Mouse (Mus musculus) heart, adult 2 months (tissue): ENCODE measurements at regions not wholly inside any gene's neighbourhood (a gene's known extent, or its start where the extent isn't known, plus 50 kb on each side); places are given as distances from the start of the nearest gene placed in this dataset.

ENCODE experiments used
- DNase-seq, 2 experiments: peaks; one replicate each; pipeline ENCODE4 v3.0.0; 2021
- H3K27ac ChIP-seq: fragments of 200-600 bp; 2 replicates; pipeline ENCODE4 v1.8.1; 2022
- H3K27me3 ChIP-seq: fragments of 200-500 bp; 2 replicates; pipeline ENCODE4 v1.6.1; 2012; ENCODE audit warnings: mild to moderate bottlenecking, low read length, inconsistent platforms, mixed read lengths; ENCODE audit not compliant: control insufficient read depth, insufficient read depth
- H3K36me3 ChIP-seq: fragments of 200-500 bp; 2 replicates; pipeline ENCODE4 v1.6.1; 2012; ENCODE audit warnings: low read length, inconsistent platforms; ENCODE audit not compliant: control insufficient read depth, insufficient read depth
- H3K4me1 ChIP-seq: fragments of 200-500 bp; 2 replicates; pipeline ENCODE4 v1.6.1; 2011; ENCODE audit warnings: low read length; ENCODE audit not compliant: control insufficient read depth, insufficient read depth
- H3K4me3 ChIP-seq: fragments of 200-600 bp; 2 replicates; pipeline ENCODE4 v1.8.1; 2022
- H3K79me2 ChIP-seq: fragments of 200-500 bp; replicated peaks from 2 replicates; pipeline ENCODE4 v1.6.1; 2012; ENCODE audit warnings: mild to moderate bottlenecking, inconsistent platforms, low read length, moderate library complexity, mixed read lengths; ENCODE audit not compliant: control insufficient read depth, insufficient read depth
- H3K9ac ChIP-seq: fragments of 200-500 bp; 2 replicates; pipeline ENCODE4 v1.6.1; 2012; ENCODE audit warnings: low read depth, mild to moderate bottlenecking, control low read depth, inconsistent platforms, low read length, mixed read lengths
- CTCF ChIP-seq: fragments of 200-600 bp; IDR thresholded peaks from 2 replicates; pipeline ENCODE4 v1.8.1; 2022; ENCODE audit warnings: antibody characterized with exemption, mild to moderate bottlenecking, moderate library complexity
- EP300 ChIP-seq: fragments of 200-500 bp; IDR thresholded peaks from 2 replicates; pipeline ENCODE4 v1.6.1; 2011; ENCODE audit warnings: low read depth, low read length, control low read depth; ENCODE audit not compliant: insufficient read depth
- POLR2A ChIP-seq: fragments of 200-500 bp; IDR thresholded peaks from 2 replicates; pipeline ENCODE4 v1.6.1; 2011; ENCODE audit warnings: mild to moderate bottlenecking, low read depth, low read length, control low read depth; ENCODE audit not compliant: insufficient read depth
- WGBS: fragments of 180-500 bp; shearing (Covaris S2); methylation state at CpG from one replicate; pipeline ENCODE4 v1.1.7; 2018; 5-methylcytosine and 5-hydroxymethylcytosine counted together
- intact Hi-C: fragments of 180-260 bp; cut with DNase I; formaldehyde crosslinking; loops from one replicate; pipeline ENCODE4 v1.15.1; 2025

DNA sequence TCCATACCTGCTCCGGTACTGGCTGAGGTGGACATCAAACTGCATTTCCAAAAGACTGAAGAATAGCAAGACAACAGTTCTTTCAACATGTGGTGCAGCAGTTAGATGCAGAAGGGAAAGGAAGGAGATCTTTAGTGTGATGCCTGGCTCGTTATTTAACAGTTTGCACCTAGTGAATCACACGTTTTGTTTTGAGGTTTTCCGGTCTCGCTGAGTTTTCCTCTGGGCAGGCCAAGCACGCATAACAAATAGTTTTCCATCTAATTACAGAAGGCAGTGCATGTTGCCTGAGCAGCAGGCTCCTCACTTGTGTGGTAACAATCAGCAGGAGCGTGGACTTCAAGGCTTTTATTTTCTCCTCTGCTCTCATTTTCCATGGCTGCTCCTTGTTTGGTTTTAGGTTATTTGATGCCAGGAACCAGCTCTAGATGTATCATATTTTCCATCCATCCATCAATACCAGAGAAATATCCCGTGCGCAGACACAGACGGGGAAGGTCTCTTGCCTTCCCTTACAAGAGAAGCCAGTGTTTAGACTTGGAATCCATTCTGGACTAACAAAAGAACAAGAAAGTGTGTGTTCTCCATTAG lies 199.6 kb upstream of the Ccdc122 start:
- Histone ChIP-seq H3K27ac (no peak overlapping the region), H3K9ac (no peak overlapping the region), H3K79me2 (no peaks in the 10 kb centered on the region), H3K36me3 (no peaks in the 10 kb centered on the region), H3K27me3 (no peaks in the 10 kb centered on the region), H3K4me3 (no peak overlapping the region), H3K4me1 (no peaks in the 10 kb centered on the region)
- DNase-seq, result no peak
- 76% methylated on average over 10 of the region's 10 CpGs for WGBS
- intact Hi-C loops, result no loop called here
- TF ChIP-seq CTCF, result no peak
- no peak for TF ChIP-seq EP300
- TF ChIP-seq POLR2A, result no peak

DNA sequence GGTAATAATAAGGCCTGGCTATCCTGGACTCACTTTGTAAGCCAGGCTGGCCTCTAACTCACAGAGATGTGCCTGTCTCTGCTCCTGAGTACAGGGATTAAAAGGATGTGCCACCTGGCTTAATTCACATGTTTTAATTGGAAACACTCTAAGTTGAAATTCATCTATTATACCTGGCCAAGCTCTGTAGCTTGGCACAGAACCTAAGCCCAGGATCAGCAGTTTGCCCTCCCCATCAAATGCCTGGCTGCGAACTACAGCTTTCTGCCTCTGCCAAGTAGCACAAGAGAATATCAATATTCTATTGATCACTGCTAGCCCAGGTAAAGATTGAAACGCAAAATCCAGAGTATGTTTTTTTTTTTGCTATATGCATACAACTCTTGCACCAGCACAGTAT lies 200.3 kb upstream of the Ccdc122 start:
- Histone ChIP-seq H3K27me3 (no peaks in the 10 kb centered on the region), H3K4me3 (no peak overlapping the region), H3K4me1 (no peaks in the 10 kb centered on the region), H3K36me3 (no peaks in the 10 kb centered on the region), H3K79me2 (no peaks in the 10 kb centered on the region), H3K27ac (no peak overlapping the region), H3K9ac (no peak overlapping the region)
- DNase-seq, result no peak
- WGBS, result 93% methylated on average over 2 of the region's 2 CpGs
- intact Hi-C loops, result no loop called here
- TF ChIP-seq EP300 (no peak), CTCF (no peak), POLR2A (no peak)

DNA sequence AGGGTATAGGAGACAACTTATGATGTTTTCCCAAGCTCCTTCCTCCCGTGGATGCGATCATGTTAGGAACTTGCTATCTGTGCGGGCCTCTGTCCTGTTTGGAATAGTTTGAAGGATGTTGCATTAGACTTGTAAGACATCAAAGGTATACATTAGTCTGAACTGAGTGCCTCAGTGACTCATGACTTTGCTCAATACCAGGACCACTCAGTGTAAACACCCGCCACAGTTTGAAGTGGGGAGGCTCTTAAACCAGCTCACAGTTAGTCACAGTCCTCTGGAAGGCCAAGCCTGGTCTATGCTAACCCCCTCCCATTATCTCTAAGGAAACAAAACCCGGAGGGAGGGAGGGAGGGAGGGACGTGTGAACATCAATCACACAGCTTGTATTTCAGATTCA lies 202.5 kb upstream of the Ccdc122 start:
- Histone ChIP-seq H3K4me3 (no peak overlapping the region), H3K27ac (no peak overlapping the region), H3K4me1 (no peaks in the 10 kb centered on the region), H3K36me3 (peaks cover 2% of the 10 kb centered on the region; the same call in 1 of the 2 replicates), H3K79me2 (no peaks in the 10 kb centered on the region), H3K27me3 (no peaks in the 10 kb centered on the region), H3K9ac (no peak overlapping the region)
- 74% methylated on average over 6 of the region's 6 CpGs for WGBS
- intact Hi-C loops, result no loop called here
- TF ChIP-seq EP300, result no peak
- TF ChIP-seq CTCF, result no peak
- no peak for TF ChIP-seq POLR2A
- no peak for DNase-seq

DNA sequence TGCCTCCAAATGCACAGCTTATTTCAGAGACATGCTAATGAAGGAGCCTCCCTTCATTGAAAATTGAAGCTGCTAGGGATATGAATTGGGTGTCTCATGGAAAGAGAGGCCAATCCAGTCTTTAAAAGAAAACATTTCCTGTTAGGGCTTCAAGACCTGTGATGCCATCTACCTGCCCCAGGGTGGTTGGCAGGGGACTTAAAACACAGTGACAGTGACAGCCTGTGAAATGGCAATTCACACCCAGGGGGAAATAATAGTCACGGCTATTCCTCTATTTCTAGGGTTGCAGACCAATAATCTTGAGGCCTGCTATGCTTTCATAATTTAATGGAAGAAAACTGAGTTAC lies 207.4 kb upstream of the Ccdc122 start:
- TF ChIP-seq CTCF (no peak), EP300 (no peak), POLR2A (no peak)
- no peak for DNase-seq
- Histone ChIP-seq H3K4me3 (no peak overlapping the region), H3K4me1 (peaks cover 1% of the 10 kb centered on the region; the same call in 1 of the 2 replicates), H3K27me3 (no peaks in the 10 kb centered on the region), H3K9ac (no peak overlapping the region), H3K36me3 (peaks cover 4% of the 10 kb centered on the region; the same call in 1 of the 2 replicates), H3K27ac (no peak overlapping the region), H3K79me2 (no peaks in the 10 kb centered on the region)
- intact Hi-C loops, result no loop called here
- 76% methylated on average over 1 of the region's 1 CpGs for WGBS

DNA sequence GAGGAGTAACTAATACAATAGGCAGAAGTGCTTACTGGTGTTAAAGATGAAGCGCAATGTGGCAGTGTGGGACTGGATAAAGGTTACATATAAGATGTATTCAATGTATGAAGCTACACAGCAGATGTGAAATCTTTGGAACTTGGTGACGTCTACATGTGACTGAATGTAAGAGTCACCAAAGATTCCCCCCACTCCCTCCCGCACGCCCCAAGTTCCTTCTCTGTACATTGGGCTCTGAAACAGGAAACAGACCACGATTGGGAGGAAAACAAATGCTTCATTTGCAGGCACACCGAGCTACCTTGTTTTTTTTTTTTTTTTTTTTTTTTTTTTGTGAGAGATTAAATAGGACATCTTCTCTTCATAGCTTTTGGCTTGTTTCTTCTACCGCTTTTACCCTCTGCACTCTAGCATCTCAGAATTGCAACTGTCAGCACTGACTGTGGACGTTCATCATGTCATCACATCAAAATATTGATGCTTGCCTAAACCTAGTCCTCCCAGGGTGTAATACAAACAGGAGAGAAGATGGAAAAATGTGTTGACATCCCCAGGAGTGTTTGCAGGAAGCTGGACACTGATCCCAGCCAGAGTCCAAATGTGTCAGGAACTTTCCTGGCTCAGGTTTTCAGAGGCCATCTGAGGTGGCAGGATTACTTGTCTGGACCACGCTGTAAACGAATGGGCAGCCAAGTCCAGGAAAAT lies 208.0 kb upstream of the Ccdc122 start:
- Histone ChIP-seq H3K79me2 (no peaks in the 10 kb centered on the region), H3K27me3 (no peaks in the 10 kb centered on the region), H3K36me3 (peaks cover 4% of the 10 kb centered on the region; the same call in 1 of the 2 replicates), H3K9ac (no peak overlapping the region), H3K4me3 (no peak overlapping the region), H3K27ac (no peak overlapping the region), H3K4me1 (peaks cover 1% of the 10 kb centered on the region; the same call in 1 of the 2 replicates)
- DNase-seq, result peak in 1 of 2 experiments; percentile 35
- 32% methylated on average over 10 of the region's 10 CpGs for WGBS
- intact Hi-C loops, result no loop called here
- 0 out of 2 replicates have a peak, but pooled peaks have one; percentile 16 for TF ChIP-seq POLR2A
- TF ChIP-seq CTCF, result no peak
- TF ChIP-seq EP300, result peak; percentile 64; the same call in 1 of the 2 replicates

DNA sequence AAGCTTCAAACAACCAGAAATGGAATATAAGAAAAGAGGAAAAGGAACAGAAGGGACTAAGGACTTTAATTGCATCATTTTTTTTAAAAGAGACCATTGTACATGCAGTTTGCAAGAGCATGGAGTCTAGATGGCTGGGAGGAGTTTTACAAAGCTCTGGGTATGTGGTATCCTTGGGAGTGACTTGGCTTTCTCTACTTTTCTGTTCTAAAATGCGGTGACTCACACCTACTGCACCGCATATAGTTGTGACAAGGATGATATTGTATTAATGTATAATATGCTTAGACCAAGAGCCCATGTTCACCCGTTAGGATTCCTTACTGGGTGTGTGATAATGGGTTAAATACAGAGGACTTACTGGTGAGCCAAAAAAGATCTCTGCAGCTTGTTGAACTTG lies 212.5 kb upstream of the Ccdc122 start:
- Histone ChIP-seq H3K36me3 (peaks cover 4% of the 10 kb centered on the region; the same call in 1 of the 2 replicates), H3K79me2 (no peaks in the 10 kb centered on the region), H3K27me3 (no peaks in the 10 kb centered on the region), H3K4me1 (peaks cover 12% of the 10 kb centered on the region), H3K9ac (no peak overlapping the region), H3K4me3 (no peak overlapping the region), H3K27ac (no peak overlapping the region)
- TF ChIP-seq POLR2A (no peak), EP300 (no peak), CTCF (no peak)
- intact Hi-C loops, result no loop called here
- DNase-seq, result no peak
- WGBS, result 84% methylated on average over 3 of the region's 3 CpGs
